Mouse (Mus musculus) frontal cortex, postnatal 14 days (tissue): Measurements from ENCODE around the gene Cipc.
A peak's percentile ranks its signal among the peaks of the same experiment; 100 is the strongest.

ENCODE experiments used
- DNase-seq, 2 experiments: peaks; one replicate each; pipeline ENCODE4 v3.0.0; 2022; ENCODE audit warnings: low spot score in 2 of 2

The Cipc gene

GRCm38 (mm10) chr12:86931919-86932574, 14.8 kb upstream of the Cipc start:
- DNase-seq = no peak

- no peak for DNase-seq
Observed at GRCm38 (mm10) chr12:86932575-86932952, 14.3 kb upstream of the Cipc start.

GRCm38 (mm10) chr12:86934748-86935147, 12.1 kb upstream of the Cipc start:
- no peak for DNase-seq

GRCm38 (mm10) chr12:86935692-86936282, 11.1 kb upstream of the Cipc start:
- DNase-seq = no peak

GRCm38 (mm10) chr12:86936587-86937343, 10.1 kb upstream of the Cipc start:
- no peak for DNase-seq

- DNase-seq = no peak
Observed at GRCm38 (mm10) chr12:86938571-86938970, 8.3 kb upstream of the Cipc start.

- no peak for DNase-seq
Observed at GRCm38 (mm10) chr12:86941173-86941572, 5.7 kb upstream of the Cipc start.

GRCm38 (mm10) chr12:86941734-86942486, 4.9 kb upstream of the Cipc start:
- no peak for DNase-seq

- DNase-seq = no peak
Observed at GRCm38 (mm10) chr12:86943421-86943820, 3.4 kb upstream of the Cipc start.

GRCm38 (mm10) chr12:86945126-86945525, 1.7 kb upstream of the Cipc start:
- peak; percentile 65 to 74 for DNase-seq

- DNase-seq = no peak
Observed at GRCm38 (mm10) chr12:86946301-86946781, 502 bp upstream of the Cipc start.

- peak in 1 of 2 experiments; percentile 61 for DNase-seq
Observed at GRCm38 (mm10) chr12:86947681-86948401, 998 bp downstream of the Cipc start.

- no peak for DNase-seq
Observed at GRCm38 (mm10) chr12:86948627-86949026, 1.8 kb downstream of the Cipc start.

GRCm38 (mm10) chr12:86949501-86949900, 2.7 kb downstream of the Cipc start:
- no peak for DNase-seq

GRCm38 (mm10) chr12:86950161-86950960, 3.5 kb downstream of the Cipc start:
- DNase-seq = no peak

GRCm38 (mm10) chr12:86950961-86951360, 4.1 kb downstream of the Cipc start:
- DNase-seq = no peak

GRCm38 (mm10) chr12:86952331-86952850, 5.5 kb downstream of the Cipc start:
- DNase-seq = no peak

GRCm38 (mm10) chr12:86955894-86956293, 9.1 kb downstream of the Cipc start:
- no peak for DNase-seq

- no peak for DNase-seq
Observed at GRCm38 (mm10) chr12:86958558-86958957, 11.7 kb downstream of the Cipc start.

- DNase-seq = no peak
Observed at GRCm38 (mm10) chr12:86959661-86960060, 12.8 kb downstream of the Cipc start.
